Mouse (Mus musculus) midbrain, postnatal 0 days (tissue): ENCODE data around the gene Rab20. TPM values are rescaled to one million over a fixed set of nuclear protein-coding genes. Genes with fewer than 3 reads are reported as not detected.
A peak's percentile ranks its signal among the peaks of the same experiment; 100 is the strongest.

ENCODE experiments used
- ATAC-seq: fragments of 200-750 bp; cut with Nextera tagmentation; 2 replicates; pipeline ENCODE4 v1.8.0; 2017; ENCODE audit warnings: moderate number of reproducible peaks, mild to moderate bottlenecking, moderate TSS enrichment, moderate library complexity; ENCODE audit not compliant: low FRiP score
- DNase-seq: peaks from one replicate; pipeline ENCODE4 v3.0.0-alpha.2; 2015; ENCODE audit warnings: low spot score
- H3K27ac ChIP-seq: fragments of 300-500 bp; sonication (generic); 2 replicates; pipeline ENCODE4 v1.5.1; 2014; ENCODE audit warnings: low read depth, mild to moderate bottlenecking, low read length, mixed read lengths
- H3K27me3 ChIP-seq: fragments of 300-500 bp; sonication (generic); 2 replicates; pipeline ENCODE4 v1.6.1; 2014; ENCODE audit warnings: low read length, control low read depth, mixed read lengths; ENCODE audit not compliant: insufficient read depth
- H3K36me3 ChIP-seq: fragments of 300-500 bp; sonication (generic); 2 replicates; pipeline ENCODE4 v1.6.1; 2014; ENCODE audit warnings: low read length, control low read depth, mixed read lengths; ENCODE audit not compliant: insufficient read depth
- H3K4me1 ChIP-seq: fragments of 300-500 bp; sonication (generic); 2 replicates; pipeline ENCODE4 v1.6.1; 2014; ENCODE audit warnings: mild to moderate bottlenecking, control low read depth, antibody characterized with exemption, low read length, mixed read lengths; ENCODE audit not compliant: insufficient read depth
- H3K4me2 ChIP-seq: fragments of 300-500 bp; sonication (generic); 2 replicates; pipeline ENCODE4 v1.6.1; 2014; ENCODE audit warnings: low read depth, mild to moderate bottlenecking, low read length, mixed read lengths; ENCODE audit not compliant: poor library complexity, severe bottlenecking
- H3K4me3 ChIP-seq: fragments of 300-500 bp; sonication (generic); 2 replicates; pipeline ENCODE4 v1.5.1; 2014; ENCODE audit warnings: low read depth, mild to moderate bottlenecking, low read length, moderate library complexity
- H3K9ac ChIP-seq: fragments of 300-500 bp; sonication (generic); replicated peaks from 2 replicates; pipeline ENCODE4 v1.6.1; 2014; ENCODE audit warnings: mild to moderate bottlenecking, low read length, moderate library complexity, mixed read lengths; ENCODE audit not compliant: poor library complexity, severe bottlenecking
- H3K9me3 ChIP-seq: fragments of 300-500 bp; sonication (generic); 2 replicates; pipeline ENCODE4 v1.6.1; 2016; ENCODE audit warnings: low read length, control low read depth
- CTCF ChIP-seq: IDR thresholded peaks from 2 replicates; pipeline ENCODE4 v1.5.1; 2016; ENCODE audit warnings: antibody characterized with exemption, mild to moderate bottlenecking
- WGBS: fragments of 180-500 bp; shearing (Covaris S2); extraction: QIAGEN DNeasy Blood & Tissue Kit; methylation state at CpG from one replicate; pipeline ENCODE4 v1.1.7; 2014; 5-methylcytosine and 5-hydroxymethylcytosine counted together
- polyA plus RNA-seq: library from polyadenylated mRNA; unstranded; fragments of >200 nt; fragmentation: Nextera tagmentation; extraction: Ambion mirVana; gene quantifications from 2 replicates; pipeline ENCODE4 v1.2.1, GENCODE M21; 2015
- total RNA-seq: library from RNA; depleted of rRNA; stranded (reverse); fragments of >200 nt; gene quantifications from 2 replicates; pipeline ENCODE4 v1.2.3, GENCODE M21; 2014

Gene Rab20
- total and polyA plus RNA-seq, 2 experiments from 2014 or later = 0.60 to 0.72 TPM

GRCm38 (mm10) chr8:11417762-11418161, 60.7 kb downstream of the Rab20 start:
- DNase-seq = peak; percentile 70
- no peaks in the 10 kb centered on the region for H3K27me3 ChIP-seq
- no peak overlapping the region for H3K4me3 ChIP-seq
- no peak for ATAC-seq
- H3K4me1 ChIP-seq = peaks cover 6% of the 10 kb centered on the region; the same call in 1 of the 2 replicates
- H3K27ac ChIP-seq = no peak overlapping the region
- no peak overlapping the region for H3K9ac ChIP-seq
- no peak for TF ChIP-seq CTCF
- 49% methylated on average over 13 of the region's 13 CpGs for WGBS
- no peak overlapping the region for H3K4me2 ChIP-seq
- no peaks in the 10 kb centered on the region for H3K9me3 ChIP-seq
- H3K36me3 ChIP-seq = no peaks in the 10 kb centered on the region

DNA sequence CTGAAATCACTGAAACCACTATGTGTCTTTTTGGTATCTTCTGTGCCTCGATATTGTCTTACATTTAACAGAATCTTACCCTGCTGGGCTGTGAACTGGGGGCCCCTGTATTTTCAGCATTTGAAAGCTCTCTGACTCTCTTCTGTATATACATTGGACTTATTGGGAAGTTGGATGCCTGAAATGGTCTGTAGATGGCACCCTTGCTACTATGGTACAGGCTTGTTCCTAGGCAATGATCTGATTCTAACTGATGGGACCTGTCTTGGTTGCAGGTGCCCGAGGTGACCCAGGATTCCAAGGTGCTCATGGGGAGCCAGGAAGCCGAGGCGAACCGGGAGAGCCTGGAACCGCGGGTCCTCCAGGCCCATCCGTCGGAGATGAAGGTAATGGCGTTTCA, 63.4 kb downstream of the Rab20 start:
- ATAC-seq (no peak), DNase-seq (peak; percentile 57)
- 89% methylated on average over 10 of the region's 10 CpGs for WGBS
- H3K4me3 ChIP-seq = no peak overlapping the region
- H3K9me3 ChIP-seq = no peaks in the 10 kb centered on the region
- H3K27me3 ChIP-seq = no peaks in the 10 kb centered on the region
- no peak overlapping the region for H3K4me2 ChIP-seq
- H3K9ac ChIP-seq = no peak overlapping the region
- peaks cover 7% of the 10 kb centered on the region; the same call in 1 of the 2 replicates for H3K36me3 ChIP-seq
- H3K27ac ChIP-seq = peak overlapping the region; percentile 7; the same call in 1 of the 2 replicates
- H3K4me1 ChIP-seq = peaks cover 6% of the 10 kb centered on the region; the same call in 1 of the 2 replicates
- peak; percentile 62 for TF ChIP-seq CTCF

DNA sequence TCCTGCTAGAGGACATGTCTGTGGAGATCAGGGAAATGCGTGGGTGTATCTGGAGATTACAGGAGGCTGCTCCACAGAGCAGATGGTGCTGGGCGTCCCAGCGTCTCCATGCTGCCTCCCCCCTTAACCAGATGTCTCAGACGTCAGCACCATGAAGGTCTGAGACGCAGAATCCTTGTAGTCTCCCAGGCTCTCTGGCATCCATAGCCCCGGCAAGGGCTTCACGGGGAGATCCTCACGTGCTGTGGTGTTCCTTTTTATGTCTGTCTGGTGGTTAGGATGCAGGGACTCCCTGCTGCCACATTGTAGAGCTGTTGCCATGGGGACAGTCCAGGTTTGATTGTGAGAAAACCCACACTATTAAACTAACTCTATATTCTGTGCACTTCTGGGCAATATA, 64.2 kb downstream of the Rab20 start:
- WGBS = 13% methylated on average over 8 of the region's 8 CpGs
- Histone ChIP-seq H3K27me3 (no peaks in the 10 kb centered on the region), H3K9me3 (no peaks in the 10 kb centered on the region), H3K27ac (peak overlapping the region; percentile 57), H3K4me1 (peaks cover 6% of the 10 kb centered on the region; the same call in 1 of the 2 replicates), H3K36me3 (peaks cover 7% of the 10 kb centered on the region; the same call in 1 of the 2 replicates), H3K9ac (no peak overlapping the region), H3K4me3 (no peak overlapping the region), H3K4me2 (no peak overlapping the region)
- ATAC-seq = peak; percentile 48
- DNase-seq = peak; percentile 64
- 0 out of 2 replicates have a peak, but pooled peaks have one; percentile 1 for TF ChIP-seq CTCF

GRCm38 (mm10) chr8:11412450-11412849, 66.1 kb downstream of the Rab20 start:
- TF ChIP-seq CTCF = no peak
- Histone ChIP-seq H3K9ac (no peak overlapping the region), H3K27ac (no peak overlapping the region), H3K9me3 (no peaks in the 10 kb centered on the region), H3K4me1 (peaks cover 6% of the 10 kb centered on the region; the same call in 1 of the 2 replicates), H3K4me2 (no peak overlapping the region), H3K36me3 (peaks cover 7% of the 10 kb centered on the region; the same call in 1 of the 2 replicates), H3K27me3 (no peaks in the 10 kb centered on the region), H3K4me3 (no peak overlapping the region)
- 72% methylated on average over 5 of the region's 5 CpGs for WGBS
- DNase-seq = no peak
- ATAC-seq = no peak

- Histone ChIP-seq H3K27ac (no peak overlapping the region), H3K9ac (no peak overlapping the region), H3K4me1 (peaks cover 6% of the 10 kb centered on the region; the same call in 1 of the 2 replicates), H3K9me3 (no peaks in the 10 kb centered on the region), H3K27me3 (no peaks in the 10 kb centered on the region), H3K4me2 (no peak overlapping the region), H3K36me3 (peaks cover 7% of the 10 kb centered on the region; the same call in 1 of the 2 replicates), H3K4me3 (no peak overlapping the region)
- 73% methylated on average over 12 of the region's 12 CpGs for WGBS
- ATAC-seq (no peak), DNase-seq (no peak)
- TF ChIP-seq CTCF = no peak
These were observed 66.9 kb downstream of the Rab20 start for GRCm38 (mm10) chr8:11411504-11412124.

GRCm38 (mm10) chr8:11405722-11406481, 72.6 kb downstream of the Rab20 start:
- ATAC-seq (peak; percentile 90), DNase-seq (peak; percentile 80)
- Histone ChIP-seq H3K4me2 (no peak overlapping the region), H3K9me3 (no peaks in the 10 kb centered on the region), H3K4me1 (no peaks in the 10 kb centered on the region; the same call in 1 of the 2 replicates), H3K36me3 (peaks cover 5% of the 10 kb centered on the region; the same call in 1 of the 2 replicates), H3K27ac (peak overlapping the region; percentile 38), H3K27me3 (no peaks in the 10 kb centered on the region), H3K4me3 (no peak overlapping the region), H3K9ac (no peak overlapping the region)
- WGBS = 35% methylated on average over 13 of the region's 13 CpGs
- TF ChIP-seq CTCF = peak; percentile 59
